Mouse (Mus musculus) cerebellum, adult 2 months (tissue): Measurements from ENCODE around the gene Spg21.

ENCODE experiments used
- CTCF ChIP-seq: fragments of 200-500 bp; IDR thresholded peaks from 2 replicates; pipeline ENCODE4 v1.5.1; 2011; ENCODE audit warnings: low read depth, mild to moderate bottlenecking, control low read depth, low read length, moderate library complexity, borderline replicate concordance; ENCODE audit not compliant: insufficient read depth
- POLR2A ChIP-seq: fragments of 200-500 bp; IDR thresholded peaks from 2 replicates; pipeline ENCODE4 v1.6.1; 2011; ENCODE audit warnings: low read length, control low read depth, borderline replicate concordance; ENCODE audit not compliant: insufficient read depth

DNA sequence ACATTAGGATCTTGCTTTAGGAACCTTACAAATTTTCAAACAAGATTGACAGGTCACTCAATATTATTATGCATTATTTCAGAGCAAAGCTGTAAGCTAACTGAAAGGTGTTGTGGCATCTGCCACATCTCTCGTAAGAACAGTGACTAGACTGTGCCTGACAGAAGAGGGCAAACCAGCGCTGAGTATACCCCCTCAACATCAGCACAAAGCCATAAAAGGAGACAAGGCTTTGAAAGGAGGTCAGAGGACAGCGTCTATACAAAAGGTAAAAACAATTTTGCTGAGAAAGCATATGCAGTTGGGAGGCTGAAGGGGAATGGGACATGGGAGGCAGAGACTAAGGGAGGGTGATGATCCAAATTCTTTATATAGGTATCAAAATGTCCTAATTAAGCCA lies 549 bp upstream of the Spg21 start:
- TF ChIP-seq CTCF = no peak
- no peak for TF ChIP-seq POLR2A
